Mouse (Mus musculus) stomach, embryonic 16.5 days (tissue): Measurements from ENCODE around the gene Rhbdd2. TPM values are rescaled to one million over a fixed set of nuclear protein-coding genes. Genes with fewer than 3 reads are reported as not detected.
A peak's percentile ranks its signal among the peaks of the same experiment; 100 is the strongest.

Source experiments
- ATAC-seq: fragments of 200-750 bp; cut with Nextera tagmentation; 2 replicates; pipeline ENCODE4 v1.8.0; 2017; ENCODE audit warnings: moderate number of reproducible peaks, moderate TSS enrichment; ENCODE audit not compliant: insufficient read depth, low FRiP score
- H3K27ac ChIP-seq: fragments of 300-500 bp; sonication (generic); 2 replicates; pipeline ENCODE4 v1.5.1; 2014; ENCODE audit warnings: low read length
- H3K27me3 ChIP-seq: fragments of 300-500 bp; sonication (generic); 2 replicates; pipeline ENCODE4 v1.6.1; 2014; ENCODE audit warnings: low read length, control low read depth, mixed read lengths; ENCODE audit not compliant: control insufficient read depth, insufficient read depth
- H3K36me3 ChIP-seq: fragments of 300-500 bp; sonication (generic); 2 replicates; pipeline ENCODE4 v1.6.1; 2014; ENCODE audit warnings: low read length; ENCODE audit not compliant: control insufficient read depth, insufficient read depth
- H3K4me1 ChIP-seq: fragments of 300-500 bp; sonication (generic); 2 replicates; pipeline ENCODE4 v1.6.1; 2014; ENCODE audit warnings: low read length, control low read depth, mixed read lengths; ENCODE audit not compliant: control insufficient read depth, insufficient read depth
- H3K4me2 ChIP-seq: fragments of 300-500 bp; sonication (generic); 2 replicates; pipeline ENCODE4 v1.6.1; 2014; ENCODE audit warnings: low read depth, low read length, mixed read lengths
- H3K4me3 ChIP-seq: fragments of 300-500 bp; sonication (generic); replicated peaks from 2 replicates; pipeline ENCODE4 v1.5.1; 2014; ENCODE audit warnings: mild to moderate bottlenecking, low read length
- H3K9ac ChIP-seq: fragments of 300-500 bp; sonication (generic); 2 replicates; pipeline ENCODE4 v1.6.1; 2014; ENCODE audit warnings: low read length
- H3K9me3 ChIP-seq: fragments of 300-500 bp; sonication (generic); replicated peaks from 2 replicates; pipeline ENCODE4 v1.6.1; 2016; ENCODE audit warnings: low read length, control low read depth; ENCODE audit not compliant: control insufficient read depth
- WGBS: fragments of 180-500 bp; shearing (Covaris S2); extraction: QIAGEN DNeasy Blood & Tissue Kit; methylation state at CpG from one replicate; pipeline ENCODE4 v1.1.7; 2014; 5-methylcytosine and 5-hydroxymethylcytosine counted together
- polyA plus RNA-seq: library from polyadenylated mRNA; unstranded; fragments of >200 nt; fragmentation: Nextera tagmentation; extraction: Ambion mirVana; gene quantifications from 2 replicates; pipeline ENCODE4 v1.2.1, GENCODE M21; 2015

Gene Rhbdd2
- polyA plus RNA-seq, 1 experiment from 2014 or later = 41.3 TPM

GRCm38 (mm10) chr5:135620526-135620925, 11.9 kb upstream of the Rhbdd2 start:
- H3K4me1 ChIP-seq = no peaks in the 10 kb centered on the region
- no peak for ATAC-seq
- no peak overlapping the region for H3K9ac ChIP-seq
- no peaks in the 10 kb centered on the region for H3K36me3 ChIP-seq
- no peaks in the 10 kb centered on the region for H3K9me3 ChIP-seq
- no peak overlapping the region for H3K4me2 ChIP-seq
- no peaks in the 10 kb centered on the region for H3K27me3 ChIP-seq
- H3K4me3 ChIP-seq = no peak overlapping the region
- WGBS = 86% methylated on average over 9 of the region's 9 CpGs
- no peak overlapping the region for H3K27ac ChIP-seq

GRCm38 (mm10) chr5:135621725-135622124, 10.7 kb upstream of the Rhbdd2 start:
- Histone ChIP-seq H3K27me3 (no peaks in the 10 kb centered on the region), H3K4me3 (no peak overlapping the region), H3K9ac (no peak overlapping the region), H3K27ac (no peak overlapping the region), H3K4me2 (no peak overlapping the region), H3K4me1 (no peaks in the 10 kb centered on the region), H3K9me3 (no peaks in the 10 kb centered on the region), H3K36me3 (no peaks in the 10 kb centered on the region)
- WGBS = 76% methylated on average over 10 of the region's 10 CpGs
- peak; percentile 40; the same call in 1 of the 2 replicates for ATAC-seq

GRCm38 (mm10) chr5:135623006-135623563, 9.3 kb upstream of the Rhbdd2 start:
- H3K4me2 ChIP-seq = no peak overlapping the region
- H3K9ac ChIP-seq = 0 out of 2 replicates have a peak overlapping the region, but pooled peaks have one; percentile 16
- 78% methylated on average over 18 of the region's 18 CpGs for WGBS
- H3K4me1 ChIP-seq = no peaks in the 10 kb centered on the region
- H3K9me3 ChIP-seq = no peaks in the 10 kb centered on the region
- no peak overlapping the region for H3K4me3 ChIP-seq
- no peaks in the 10 kb centered on the region for H3K27me3 ChIP-seq
- H3K36me3 ChIP-seq = no peaks in the 10 kb centered on the region
- peak; percentile 21; the same call in 1 of the 2 replicates for ATAC-seq
- peak overlapping the region; percentile 60 for H3K27ac ChIP-seq

- no peaks in the 10 kb centered on the region for H3K36me3 ChIP-seq
- no peak overlapping the region for H3K27ac ChIP-seq
- H3K4me3 ChIP-seq = no peak overlapping the region
- H3K27me3 ChIP-seq = no peaks in the 10 kb centered on the region
- H3K9ac ChIP-seq = no peak overlapping the region
- 44% methylated on average over 10 of the region's 10 CpGs for WGBS
- ATAC-seq = no peak
- H3K4me1 ChIP-seq = no peaks in the 10 kb centered on the region
- H3K4me2 ChIP-seq = no peak overlapping the region
- no peaks in the 10 kb centered on the region for H3K9me3 ChIP-seq
Observed at GRCm38 (mm10) chr5:135628916-135629315, 3.5 kb upstream of the Rhbdd2 start.

GRCm38 (mm10) chr5:135629401-135629800, 3.0 kb upstream of the Rhbdd2 start:
- no peaks in the 10 kb centered on the region for H3K9me3 ChIP-seq
- 79% methylated on average over 3 of the region's 3 CpGs for WGBS
- no peaks in the 10 kb centered on the region for H3K4me1 ChIP-seq

GRCm38 (mm10) chr5:135630598-135630997, 1.8 kb upstream of the Rhbdd2 start:
- no peak overlapping the region for H3K4me2 ChIP-seq
- H3K27me3 ChIP-seq = no peaks in the 10 kb centered on the region
- no peak overlapping the region for H3K27ac ChIP-seq
- H3K36me3 ChIP-seq = no peaks in the 10 kb centered on the region
- no peak for ATAC-seq
- no peak overlapping the region for H3K4me3 ChIP-seq
- no peaks in the 10 kb centered on the region for H3K9me3 ChIP-seq
- WGBS = 18% methylated on average over 3 of the region's 3 CpGs
- H3K4me1 ChIP-seq = no peaks in the 10 kb centered on the region
- H3K9ac ChIP-seq = no peak overlapping the region

More at GRCm38 (mm10) chr5:135629401-135629800, 3.0 kb upstream of the Rhbdd2 start:
- Histone ChIP-seq H3K4me3 (no peak overlapping the region), H3K4me2 (no peak overlapping the region), H3K9ac (no peak overlapping the region), H3K27me3 (no peaks in the 10 kb centered on the region), H3K27ac (no peak overlapping the region), H3K36me3 (no peaks in the 10 kb centered on the region)
- no peak for ATAC-seq

GRCm38 (mm10) chr5:135632797-135633144, 353 bp downstream of the Rhbdd2 start:
- peaks cover 3% of the 10 kb centered on the region; the same call in 1 of the 2 replicates for H3K36me3 ChIP-seq
- peak overlapping the region; percentile 86 for H3K9ac ChIP-seq
- 0% methylated on average over 21 of the region's 21 CpGs for WGBS
- peak; percentile 79 for ATAC-seq
- H3K4me1 ChIP-seq = peaks cover under 1% of the 10 kb centered on the region; the same call in 1 of the 2 replicates
- no peaks in the 10 kb centered on the region for H3K9me3 ChIP-seq
- H3K4me3 ChIP-seq = peak overlapping the region; percentile 71
- no peaks in the 10 kb centered on the region for H3K27me3 ChIP-seq
- peak overlapping the region; percentile 86 for H3K27ac ChIP-seq
- H3K4me2 ChIP-seq = peak overlapping the region; percentile 72

- Histone ChIP-seq H3K9me3 (no peaks in the 10 kb centered on the region), H3K36me3 (peaks cover 3% of the 10 kb centered on the region; the same call in 1 of the 2 replicates), H3K4me3 (no peak overlapping the region), H3K4me2 (no peak overlapping the region), H3K4me1 (peaks cover 10% of the 10 kb centered on the region), H3K9ac (peak overlapping the region; percentile 46; the same call in 1 of the 2 replicates), H3K27ac (peak overlapping the region; percentile 92), H3K27me3 (no peaks in the 10 kb centered on the region)
- peak; percentile 81; the same call in 1 of the 2 replicates for ATAC-seq
- WGBS = 59% methylated on average over 7 of the region's 7 CpGs
Observed at GRCm38 (mm10) chr5:135639760-135640458, 7.5 kb downstream of the Rhbdd2 start.

GRCm38 (mm10) chr5:135640459-135640789, 8.0 kb downstream of the Rhbdd2 start:
- H3K36me3 ChIP-seq = peaks cover 3% of the 10 kb centered on the region; the same call in 1 of the 2 replicates

More at GRCm38 (mm10) chr5:135640459-135640789, 8.0 kb downstream of the Rhbdd2 start:
- Histone ChIP-seq H3K9ac (peak overlapping the region; percentile 46; the same call in 1 of the 2 replicates), H3K27ac (peak overlapping the region; percentile 92), H3K27me3 (no peaks in the 10 kb centered on the region), H3K4me2 (no peak overlapping the region), H3K9me3 (no peaks in the 10 kb centered on the region), H3K4me3 (no peak overlapping the region), H3K4me1 (peaks cover 14% of the 10 kb centered on the region)
- ATAC-seq = no peak
- WGBS = 78% methylated on average over 6 of the region's 6 CpGs
